Mouse (Mus musculus) lung, embryonic 14.5 days (tissue): ENCODE measurements around the gene 9930104L06Rik. TPM values are rescaled to one million over a fixed set of nuclear protein-coding genes. Genes with fewer than 3 reads are reported as not detected.

ENCODE experiments used
- ATAC-seq: fragments of 200-750 bp; cut with Nextera tagmentation; 2 replicates; pipeline ENCODE4 v1.8.0; 2017; ENCODE audit warnings: mild to moderate bottlenecking, moderate TSS enrichment, moderate library complexity; ENCODE audit not compliant: insufficient read depth
- DNase-seq: peaks from one replicate; pipeline ENCODE4 v3.0.0-alpha.2; 2015
- H3K27ac ChIP-seq: fragments of 300-500 bp; sonication (generic); 2 replicates; pipeline ENCODE4 v1.5.1; 2014; ENCODE audit warnings: low read depth, mild to moderate bottlenecking, moderate library complexity
- H3K27me3 ChIP-seq: fragments of 300-500 bp; sonication (generic); 2 replicates; pipeline ENCODE4 v1.6.1; 2014; ENCODE audit warnings: low read length, control low read depth; ENCODE audit not compliant: insufficient read depth
- H3K36me3 ChIP-seq: fragments of 300-500 bp; sonication (generic); 2 replicates; pipeline ENCODE4 v1.6.1; 2014; ENCODE audit warnings: control low read depth; ENCODE audit not compliant: insufficient read depth
- H3K4me1 ChIP-seq: fragments of 300-500 bp; sonication (generic); 2 replicates; pipeline ENCODE4 v1.6.1; 2014; ENCODE audit warnings: antibody characterized with exemption, control low read depth; ENCODE audit not compliant: insufficient read depth
- H3K4me2 ChIP-seq: fragments of 300-500 bp; sonication (generic); 2 replicates; pipeline ENCODE4 v1.6.1; 2014; ENCODE audit warnings: mild to moderate bottlenecking
- H3K4me3 ChIP-seq: fragments of 300-500 bp; sonication (generic); 2 replicates; pipeline ENCODE4 v1.5.1; 2014; ENCODE audit warnings: low read depth, low read length
- H3K9ac ChIP-seq: fragments of 300-500 bp; sonication (generic); 2 replicates; pipeline ENCODE4 v1.6.1; 2014
- H3K9me3 ChIP-seq: fragments of 300-500 bp; sonication (generic); 2 replicates; pipeline ENCODE4 v1.6.1; 2016; ENCODE audit warnings: low read depth, low read length, control low read depth
- CTCF ChIP-seq: IDR thresholded peaks from 2 replicates; pipeline ENCODE4 v1.5.1; 2016; ENCODE audit warnings: antibody characterized with exemption, low read depth
- WGBS: fragments of 180-500 bp; shearing (Covaris S2); extraction: QIAGEN DNeasy Blood & Tissue Kit; methylation state at CpG from one replicate; pipeline ENCODE4 v1.1.7; 2014; 5-methylcytosine and 5-hydroxymethylcytosine counted together
- polyA plus RNA-seq: library from polyadenylated mRNA; unstranded; fragments of >200 nt; fragmentation: Nextera tagmentation; extraction: Ambion mirVana; gene quantifications from 2 replicates; pipeline ENCODE4 v1.2.1, GENCODE M21; 2014

The 9930104L06Rik gene
- polyA plus RNA-seq, 1 experiment from 2014 or later, result 3.9 TPM

- H3K9me3 ChIP-seq, result no peaks in the 10 kb centered on the region
- no peaks in the 10 kb centered on the region for H3K4me1 ChIP-seq
- no peak overlapping the region for H3K4me3 ChIP-seq
- no peaks in the 10 kb centered on the region for H3K27me3 ChIP-seq
- 79% methylated on average over 5 of the region's 5 CpGs for WGBS
- no peak overlapping the region for H3K9ac ChIP-seq
- H3K27ac ChIP-seq, result no peak overlapping the region
- peaks cover 31% of the 10 kb centered on the region for H3K36me3 ChIP-seq
- no peak overlapping the region for H3K4me2 ChIP-seq
- TF ChIP-seq CTCF, result no peak
- ATAC-seq, result no peak
- DNase-seq, result no peak
Measured at GRCm38 (mm10) chr4:124943781-124944180, 6.9 kb downstream of the 9930104L06Rik start.

GRCm38 (mm10) chr4:124944961-124945360 is 8.1 kb downstream of the 9930104L06Rik start:
- TF ChIP-seq CTCF, result peak; percentile 56
- ATAC-seq, result no peak
- no peaks in the 10 kb centered on the region for H3K9me3 ChIP-seq
- peaks cover 22% of the 10 kb centered on the region for H3K36me3 ChIP-seq
- no peak overlapping the region for H3K9ac ChIP-seq
- WGBS, result 56% methylated on average over 2 of the region's 2 CpGs
- H3K4me2 ChIP-seq, result no peak overlapping the region
- peak; percentile 48 for DNase-seq
- no peak overlapping the region for H3K27ac ChIP-seq
- H3K4me1 ChIP-seq, result no peaks in the 10 kb centered on the region
- no peaks in the 10 kb centered on the region for H3K27me3 ChIP-seq
- H3K4me3 ChIP-seq, result no peak overlapping the region

GRCm38 (mm10) chr4:124949488-124949887 is 12.6 kb downstream of the 9930104L06Rik start:
- Histone ChIP-seq H3K4me2 (no peak overlapping the region), H3K4me1 (no peaks in the 10 kb centered on the region), H3K9me3 (no peaks in the 10 kb centered on the region), H3K4me3 (no peak overlapping the region), H3K9ac (no peak overlapping the region), H3K27ac (no peak overlapping the region), H3K27me3 (no peaks in the 10 kb centered on the region), H3K36me3 (no peaks in the 10 kb centered on the region)
- ATAC-seq (no peak), DNase-seq (no peak)
- TF ChIP-seq CTCF, result no peak
- WGBS, result 77% methylated on average over 3 of the region's 3 CpGs

- H3K27me3 ChIP-seq, result no peaks in the 10 kb centered on the region
- WGBS, result 43% methylated on average over 21 of the region's 21 CpGs
- H3K4me2 ChIP-seq, result peak overlapping the region; percentile 8
- no peaks in the 10 kb centered on the region for H3K4me1 ChIP-seq
- no peak overlapping the region for H3K4me3 ChIP-seq
- TF ChIP-seq CTCF, result no peak
- 0 out of 2 replicates have a peak overlapping the region, but pooled peaks have one; percentile 9 for H3K9ac ChIP-seq
- DNase-seq (peak; percentile 79), ATAC-seq (peak; percentile 69)
- H3K9me3 ChIP-seq, result no peaks in the 10 kb centered on the region
- 0 out of 2 replicates have a peak overlapping the region, but pooled peaks have one; percentile 6 for H3K27ac ChIP-seq
- no peaks in the 10 kb centered on the region for H3K36me3 ChIP-seq
Measured at GRCm38 (mm10) chr4:124950181-124951035, 13.6 kb downstream of the 9930104L06Rik start.

- Histone ChIP-seq H3K27ac (0 out of 2 replicates have a peak overlapping the region, but pooled peaks have one; percentile 37), H3K36me3 (no peaks in the 10 kb centered on the region), H3K4me2 (peak overlapping the region; percentile 8), H3K9ac (no peak overlapping the region; the same call in 1 of the 2 replicates), H3K9me3 (no peaks in the 10 kb centered on the region), H3K27me3 (no peaks in the 10 kb centered on the region), H3K4me3 (no peak overlapping the region), H3K4me1 (no peaks in the 10 kb centered on the region)
- ATAC-seq (peak; percentile 63; the same call in 1 of the 2 replicates), DNase-seq (peak; percentile 67)
- WGBS, result 22% methylated on average over 10 of the region's 10 CpGs
- TF ChIP-seq CTCF, result no peak
Measured at GRCm38 (mm10) chr4:124951036-124951433, 14.2 kb downstream of the 9930104L06Rik start.

- Histone ChIP-seq H3K9ac (no peak overlapping the region), H3K4me2 (no peak overlapping the region), H3K4me3 (no peak overlapping the region), H3K4me1 (no peaks in the 10 kb centered on the region), H3K36me3 (no peaks in the 10 kb centered on the region), H3K9me3 (no peaks in the 10 kb centered on the region), H3K27ac (no peak overlapping the region), H3K27me3 (no peaks in the 10 kb centered on the region)
- 0 out of 2 replicates have a peak, but pooled peaks have one; percentile 20 for TF ChIP-seq CTCF
- ATAC-seq, result peak; percentile 59
- DNase-seq, result peak; percentile 61
- WGBS, result 40% methylated on average over 4 of the region's 4 CpGs
Measured at GRCm38 (mm10) chr4:124953546-124953945, 16.7 kb downstream of the 9930104L06Rik start.

GRCm38 (mm10) chr4:124957284-124957683 is 20.4 kb downstream of the 9930104L06Rik start:
- DNase-seq, result no peak
- Histone ChIP-seq H3K27ac (no peak overlapping the region), H3K4me2 (no peak overlapping the region), H3K4me1 (no peaks in the 10 kb centered on the region), H3K4me3 (no peak overlapping the region), H3K36me3 (no peaks in the 10 kb centered on the region), H3K27me3 (no peaks in the 10 kb centered on the region), H3K9ac (no peak overlapping the region), H3K9me3 (no peaks in the 10 kb centered on the region)
- WGBS, result 79% methylated on average over 2 of the region's 2 CpGs
- ATAC-seq, result no peak
- TF ChIP-seq CTCF, result no peak
